Mouse (Mus musculus) spleen, adult 2 months (tissue): ENCODE data around the gene Cspg5.

Experiments used
- CTCF ChIP-seq: fragments of 200-500 bp; IDR thresholded peaks from 2 replicates; pipeline ENCODE4 v1.5.1; 2011; ENCODE audit warnings: mild to moderate bottlenecking, inconsistent platforms; ENCODE audit not compliant: insufficient read depth, insufficient read length, insufficient replicate concordance; ENCODE audit errors: extremely low read depth
- POLR2A ChIP-seq: fragments of 200-500 bp; IDR thresholded peaks from 2 replicates; pipeline ENCODE4 v1.6.1; 2011; ENCODE audit warnings: low read depth, low read length, inconsistent platforms

- no peak for TF ChIP-seq CTCF
- no peak for TF ChIP-seq POLR2A
Observed at GRCm38 (mm10) chr9:110275882-110276281, 32.3 kb downstream of the Cspg5 start.
